Mouse (Mus musculus) MEL (cell line): ENCODE measurements around the gene Hoxa4. TPM values are rescaled to one million over a fixed set of nuclear protein-coding genes. Genes with fewer than 3 reads are reported as not detected.

ENCODE experiments used
- DNase-seq: peaks from one replicate; pipeline ENCODE4 v3.0.0; 2011; ENCODE audit warnings: low read depth, low spot score
- H3K27ac ChIP-seq: 2 replicates; pipeline ENCODE4 v1.5.1; 2012; ENCODE audit warnings: low read depth, mild to moderate bottlenecking, control low read depth, low read length, moderate library complexity; ENCODE audit not compliant: control insufficient read depth
- H3K27me3 ChIP-seq, 2 experiments: fragments of 150-350 bp in 1 of 2; sonication (generic) in 1 of 2; 2 replicates each; pipeline ENCODE4 v1.6.1; 2012; ENCODE audit warnings: low read length in 2 of 2, mild to moderate bottlenecking in 2 of 2, improper control_type of control experiment in 1 of 2, moderate library complexity in 1 of 2; ENCODE audit not compliant: insufficient read depth in 2 of 2, control insufficient read depth in 1 of 2
- H3K36me3 ChIP-seq, 2 experiments: 2 replicates each; pipeline ENCODE4 v1.6.1; 2012 to 2014; ENCODE audit warnings: low read length in 2 of 2, improper control_type of control experiment in 1 of 2, inconsistent platforms in 1 of 2, mild to moderate bottlenecking in 1 of 2; ENCODE audit not compliant: insufficient read depth in 2 of 2, control insufficient read depth in 1 of 2
- H3K4me1 ChIP-seq, 2 experiments: fragments of 150-350 bp in 1 of 2; sonication (generic) in 1 of 2; 2 replicates each; pipeline ENCODE4 v1.6.1; 2012; ENCODE audit warnings: low read length in 2 of 2, improper control_type of control experiment in 1 of 2, mild to moderate bottlenecking in 1 of 2; ENCODE audit not compliant: insufficient read depth in 2 of 2, control insufficient read depth in 1 of 2
- H3K4me3 ChIP-seq, 2 experiments: fragments of 150-350 bp in 1 of 2; sonication (generic) in 1 of 2; 2 replicates each; pipeline ENCODE4 v1.5.1; 2012; ENCODE audit warnings: low read depth in 2 of 2, low read length in 2 of 2, mild to moderate bottlenecking in 2 of 2, moderate library complexity in 2 of 2, control low read depth in 1 of 2, improper control_type of control experiment in 1 of 2; ENCODE audit not compliant: control insufficient read depth in 1 of 2, insufficient read depth in 1 of 2
- H3K79me2 ChIP-seq: 2 replicates; pipeline ENCODE4 v1.6.1; 2012; ENCODE audit warnings: mild to moderate bottlenecking, low read length, moderate library complexity; ENCODE audit not compliant: control insufficient read depth, poor library complexity, insufficient read depth
- H3K9ac ChIP-seq: 2 replicates; pipeline ENCODE4 v1.6.1; 2012; ENCODE audit warnings: low read depth, mild to moderate bottlenecking, control low read depth, low read length, moderate library complexity; ENCODE audit not compliant: control insufficient read depth, poor library complexity, severe bottlenecking
- H3K9me3 ChIP-seq: fragments of 150-350 bp; sonication (generic); replicated peaks from 2 replicates; pipeline ENCODE4 v1.6.1; 2012; ENCODE audit warnings: mild to moderate bottlenecking, low read length, improper control_type of control experiment, moderate library complexity; ENCODE audit not compliant: insufficient read depth
- CHD1 ChIP-seq: IDR thresholded peaks from 2 replicates; pipeline ENCODE4 v1.6.1; 2012; ENCODE audit warnings: low read depth, mild to moderate bottlenecking, inconsistent platforms, low read length, improper control_type of control experiment
- CHD2 ChIP-seq: IDR thresholded peaks from 2 replicates; pipeline ENCODE4 v1.6.1; 2011; ENCODE audit warnings: low read length, improper control_type of control experiment
- E2F4 ChIP-seq: IDR thresholded peaks from 2 replicates; pipeline ENCODE4 v1.6.1; 2011; ENCODE audit warnings: low read depth, low read length, improper control_type of control experiment, borderline replicate concordance
- EP300 ChIP-seq, 2 experiments: IDR thresholded peaks; 2 replicates each; pipeline ENCODE4 v1.6.1; 2011; ENCODE audit warnings: improper control_type of control experiment in 2 of 2, low read length in 2 of 2, low read depth in 1 of 2, mild to moderate bottlenecking in 1 of 2
- ETS1 ChIP-seq: IDR thresholded peaks from 2 replicates; pipeline ENCODE4 v1.6.1; 2012; ENCODE audit warnings: low read depth, mild to moderate bottlenecking, inconsistent platforms, low read length, improper control_type of control experiment, moderate library complexity
- GABPA ChIP-seq: IDR thresholded peaks from 2 replicates; pipeline ENCODE4 v1.6.1; 2012; ENCODE audit warnings: low read depth, mild to moderate bottlenecking, inconsistent platforms, low read length, improper control_type of control experiment, moderate library complexity
- GATA1 ChIP-seq: IDR thresholded peaks from 2 replicates; pipeline ENCODE4 v1.6.1; 2011; ENCODE audit warnings: low read depth, low read length, improper control_type of control experiment
- HCFC1 ChIP-seq: IDR thresholded peaks from 2 replicates; pipeline ENCODE4 v1.6.1; 2012; ENCODE audit warnings: low read depth, mild to moderate bottlenecking, inconsistent platforms, low read length, improper control_type of control experiment, moderate library complexity
- JUND ChIP-seq: IDR thresholded peaks from 2 replicates; pipeline ENCODE4 v1.6.1; 2011; ENCODE audit warnings: low read depth, mild to moderate bottlenecking, improper control_type of control experiment, low read length
- KAT2A ChIP-seq: conservative IDR thresholded peaks from 2 replicates; pipeline ENCODE4 v1.6.1; 2012; ENCODE audit warnings: low read depth, low read length, improper control_type of control experiment, inconsistent platforms
- MAFK ChIP-seq: IDR thresholded peaks from 2 replicates; pipeline ENCODE4 v1.6.1; 2011; ENCODE audit warnings: low read depth, mild to moderate bottlenecking, low read length, improper control_type of control experiment, borderline replicate concordance
- MAX ChIP-seq: IDR thresholded peaks from 2 replicates; pipeline ENCODE4 v1.6.1; 2011; ENCODE audit warnings: low read length, improper control_type of control experiment
- MAZ ChIP-seq: IDR thresholded peaks from 2 replicates; pipeline ENCODE4 v1.6.1; 2012; ENCODE audit warnings: low read depth, mild to moderate bottlenecking, inconsistent platforms, low read length, improper control_type of control experiment
- MEF2A ChIP-seq: IDR thresholded peaks from 2 replicates; pipeline ENCODE4 v1.6.1; 2014; ENCODE audit warnings: low read depth, mild to moderate bottlenecking, inconsistent platforms, low read length, improper control_type of control experiment; ENCODE audit not compliant: poor library complexity, insufficient replicate concordance, severe bottlenecking; ENCODE audit errors: extremely low read depth
- MXI1 ChIP-seq: IDR thresholded peaks from 2 replicates; pipeline ENCODE4 v1.6.1; 2011; ENCODE audit warnings: mild to moderate bottlenecking, low read depth, low read length, improper control_type of control experiment
- MYB ChIP-seq: IDR thresholded peaks from 2 replicates; pipeline ENCODE4 v1.6.1; 2011; ENCODE audit warnings: mild to moderate bottlenecking, low read depth, low read length, improper control_type of control experiment
- NRF1 ChIP-seq: IDR thresholded peaks from 2 replicates; pipeline ENCODE4 v1.6.1; 2014; ENCODE audit warnings: low read depth, mild to moderate bottlenecking, inconsistent platforms, low read length, improper control_type of control experiment, moderate library complexity; ENCODE audit not compliant: poor library complexity, insufficient read depth, severe bottlenecking
- POLR2AphosphoS2 ChIP-seq: IDR thresholded peaks from 2 replicates; pipeline ENCODE4 v1.6.1; 2011; ENCODE audit warnings: low read length, improper control_type of control experiment
- SIN3A ChIP-seq: IDR thresholded peaks from 2 replicates; pipeline ENCODE4 v1.6.1; 2012; ENCODE audit warnings: low read length, improper control_type of control experiment, inconsistent platforms
- SMC3 ChIP-seq: IDR thresholded peaks from 2 replicates; pipeline ENCODE4 v1.6.1; 2011; ENCODE audit warnings: low read depth, low read length, improper control_type of control experiment
- TAL1 ChIP-seq: IDR thresholded peaks from 2 replicates; pipeline ENCODE4 v1.6.1; 2012; ENCODE audit warnings: mild to moderate bottlenecking, inconsistent platforms, low read length, moderate library complexity, mixed read lengths
- TBP ChIP-seq: IDR thresholded peaks from 2 replicates; pipeline ENCODE4 v1.8.0; 2011; ENCODE audit warnings: low read depth, low read length, improper control_type of control experiment
- TCF12 ChIP-seq: IDR thresholded peaks from 2 replicates; pipeline ENCODE4 v1.6.1; 2014; ENCODE audit warnings: low read depth, mild to moderate bottlenecking, inconsistent platforms, low read length, improper control_type of control experiment, moderate library complexity
- UBTF ChIP-seq: IDR thresholded peaks from 2 replicates; pipeline ENCODE4 v1.6.1; 2012; ENCODE audit warnings: low read depth, mild to moderate bottlenecking, inconsistent platforms, low read length, improper control_type of control experiment, moderate library complexity, borderline replicate concordance; ENCODE audit not compliant: insufficient read depth
- USF1 ChIP-seq: IDR thresholded peaks from 2 replicates; pipeline ENCODE4 v1.6.1; 2014; ENCODE audit warnings: low read depth, mild to moderate bottlenecking, inconsistent platforms, low read length, improper control_type of control experiment, moderate library complexity
- ZC3H11A ChIP-seq: IDR thresholded peaks from 2 replicates; pipeline ENCODE4 v1.6.1; 2012; ENCODE audit warnings: low read depth, mild to moderate bottlenecking, inconsistent platforms, low read length, improper control_type of control experiment
- ZKSCAN1 ChIP-seq: IDR thresholded peaks from 2 replicates; pipeline ENCODE4 v1.6.1; 2012; ENCODE audit warnings: low read depth, mild to moderate bottlenecking, inconsistent platforms, low read length, improper control_type of control experiment, moderate library complexity
- ZMIZ1 ChIP-seq: IDR thresholded peaks from 2 replicates; pipeline ENCODE4 v1.6.1; 2012; ENCODE audit warnings: low read depth, mild to moderate bottlenecking, inconsistent platforms, low read length, improper control_type of control experiment, moderate library complexity
- polyA plus RNA-seq, 2 experiments: library from polyadenylated mRNA; stranded (reverse) in 1 of 2; unstranded in 1 of 2; fragments of >175 nt in 1 of 2; fragments of >200 nt in 1 of 2; gene quantifications; 2 replicates each; pipeline versions ENCODE4 v1.2.1 to v1.2.4; 2012; ENCODE audit warnings: low replicate concordance in 2 of 2, low read depth in 1 of 2; ENCODE audit not compliant: insufficient read length in 2 of 2, insufficient read depth in 1 of 2, missing spikeins in 1 of 2
- total RNA-seq: library from RNA; depleted of rRNA; stranded (reverse); fragments of 300-350 nt; gene quantifications from 2 replicates; pipeline ENCODE4 v1.2.3, GENCODE M21; 2012

Hoxa4 gene
- total and polyA plus RNA-seq, 3 experiments, result not detected

GRCm38 (mm10) chr6:52225612-52226568 is 34.3 kb upstream of the Hoxa4 start:
- Histone ChIP-seq H3K4me3 (no peak overlapping the region), H3K36me3 (no peaks in the 10 kb centered on the region), H3K79me2 (no peaks in the 10 kb centered on the region), H3K27me3 (no peaks in the 10 kb centered on the region), H3K9me3 (no peaks in the 10 kb centered on the region), H3K27ac (no peak overlapping the region), H3K9ac (no peak overlapping the region), H3K4me1 (no peaks in the 10 kb centered on the region)
- TF ChIP-seq POLR2AphosphoS2 (no peak), ZC3H11A (no peak), USF1 (no peak), MAFK (no peak), ZMIZ1 (no peak), TCF12 (no peak), SIN3A (no peak), UBTF (no peak), ZKSCAN1 (no peak), CHD2 (no peak), NRF1 (no peak), SMC3 (no peak), CHD1 (no peak), MEF2A (no peak), TBP (no peak), TAL1 (no peak), JUND (no peak), HCFC1 (no peak)
- no peak for DNase-seq

GRCm38 (mm10) chr6:52224895-52225611 is 33.5 kb upstream of the Hoxa4 start:
- no peaks in the 10 kb centered on the region for H3K4me1 ChIP-seq
- H3K79me2 ChIP-seq, result no peaks in the 10 kb centered on the region
- no peak overlapping the region for H3K4me3 ChIP-seq
- no peak overlapping the region for H3K27ac ChIP-seq
- no peaks in the 10 kb centered on the region for H3K27me3 ChIP-seq
- H3K9me3 ChIP-seq, result no peaks in the 10 kb centered on the region
- DNase-seq, result no peak
- no peaks in the 10 kb centered on the region for H3K36me3 ChIP-seq
- TF ChIP-seq MXI1, result no peak
- no peak for TF ChIP-seq TAL1
- TF ChIP-seq ZKSCAN1, result no peak
- TF ChIP-seq E2F4, result no peak
- no peak for TF ChIP-seq SMC3
- TF ChIP-seq UBTF, result no peak
- no peak for TF ChIP-seq KAT2A
- no peak for TF ChIP-seq ETS1
- TF ChIP-seq GATA1, result no peak
- TF ChIP-seq EP300 (IDR thresholded peaks at IDR 0.05; ENCODE audit: low read depth in 1 of 2, low read length in 2 of 2), result no peak
- TF ChIP-seq MYB, result no peak
- no peak for TF ChIP-seq TCF12
- TF ChIP-seq ZC3H11A, result no peak
- TF ChIP-seq MEF2A, result no peak
- TF ChIP-seq MAZ, result no peak
- TF ChIP-seq GABPA, result no peak
- TF ChIP-seq MAX, result no peak
- H3K9ac ChIP-seq, result no peak overlapping the region
